Mouse (Mus musculus): ENCODE data around the gene Gpr183.

Gene Gpr183

DNA sequence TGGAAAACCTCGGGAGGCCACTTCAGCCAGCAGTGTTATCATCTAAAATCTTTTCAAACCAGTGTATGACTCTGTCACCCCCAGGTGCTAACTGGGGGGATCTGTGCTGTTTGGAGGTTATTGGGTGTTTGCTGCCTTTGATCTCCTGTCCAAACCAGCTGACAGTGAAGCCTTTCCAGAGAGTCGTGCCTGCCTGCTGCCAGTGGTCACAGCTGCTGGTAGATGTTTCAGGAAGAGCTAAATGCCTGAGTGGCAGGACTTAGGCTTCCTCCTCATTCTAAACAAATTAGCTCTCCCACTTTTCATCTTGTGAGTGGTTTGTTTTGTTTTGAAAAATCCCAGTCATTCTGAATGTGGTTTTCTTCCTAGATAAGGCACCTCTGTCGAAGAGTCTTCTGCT, 60.2 kb downstream of the Gpr183 start:
- no peak for DNase-seq (ENCODE audit: low spot score in 2 of 2)

DNA sequence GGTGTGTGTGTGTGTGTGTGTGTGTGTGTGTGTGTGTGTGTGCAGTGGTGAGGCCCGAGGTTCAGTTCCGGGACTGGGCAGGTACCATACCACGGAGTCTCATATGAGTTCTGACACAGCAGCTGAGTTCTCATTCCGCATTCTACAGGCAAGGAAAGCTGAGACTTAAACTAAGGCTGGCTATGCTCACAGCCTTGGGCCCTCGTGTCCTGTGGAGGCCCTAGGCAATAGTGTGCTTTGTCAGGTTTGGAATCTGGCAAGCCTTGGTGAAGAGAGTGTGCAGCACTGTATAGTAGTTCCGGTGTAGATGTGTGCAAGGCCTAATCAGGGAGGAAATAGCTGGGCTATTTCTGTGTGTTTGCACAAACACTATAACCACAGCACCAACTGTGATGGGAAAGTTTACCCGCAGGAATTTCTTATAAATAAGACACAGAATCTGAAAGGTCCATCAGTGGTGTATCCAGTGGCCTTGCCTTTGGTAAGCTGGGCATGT, 61.6 kb downstream of the Gpr183 start:
- DNase-seq (ENCODE audit: low spot score in 2 of 2), result no peak
